Mouse (Mus musculus): Measurements from ENCODE around the gene Rnf39. TPM values are rescaled to one million over a fixed set of nuclear protein-coding genes. Genes with fewer than 3 reads are reported as not detected.

Gene Rnf39
- polyA plus RNA-seq, 1 experiment from 2014 or later: not detected

DNA sequence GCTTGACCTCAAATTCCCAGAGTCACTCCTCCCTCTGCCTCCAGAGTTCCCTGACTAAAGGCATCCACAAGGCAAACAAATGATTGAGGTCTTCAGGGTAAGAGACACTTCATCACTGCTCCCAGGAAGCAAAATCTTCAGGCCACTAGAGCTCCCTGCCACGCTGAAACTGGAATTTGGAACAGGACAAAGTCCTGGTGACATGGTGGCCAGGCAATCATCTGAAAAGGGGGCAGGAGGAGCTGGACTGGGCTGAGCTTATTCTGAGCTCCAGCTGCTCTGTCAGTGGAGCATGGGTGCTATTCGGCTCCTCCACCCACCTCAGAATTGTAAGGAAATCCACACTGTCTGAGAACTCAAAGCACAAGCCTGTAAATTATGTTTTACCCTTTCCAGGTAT is 30.7 kb upstream of the Rnf39 start:
- Histone ChIP-seq H3K4me3 (no peak overlapping the region), H3K27ac (ENCODE audit: poor library complexity, severe bottlenecking) (no peak overlapping the region), H3K9ac (no peak overlapping the region), H3K27me3 (replicated peaks) (peaks cover 4% of the 10 kb centered on the region), H3K4me2 (no peak overlapping the region), H3K9me3 (replicated peaks) (no peaks in the 10 kb centered on the region), H3K36me3 (no peaks in the 10 kb centered on the region), H3K4me1 (replicated peaks) (no peaks in the 10 kb centered on the region)
- ATAC-seq (ENCODE audit: insufficient number of reproducible peaks, low FRiP score): no peak
- WGBS: 67% methylated on average over 2 of the region's 2 CpGs

DNA sequence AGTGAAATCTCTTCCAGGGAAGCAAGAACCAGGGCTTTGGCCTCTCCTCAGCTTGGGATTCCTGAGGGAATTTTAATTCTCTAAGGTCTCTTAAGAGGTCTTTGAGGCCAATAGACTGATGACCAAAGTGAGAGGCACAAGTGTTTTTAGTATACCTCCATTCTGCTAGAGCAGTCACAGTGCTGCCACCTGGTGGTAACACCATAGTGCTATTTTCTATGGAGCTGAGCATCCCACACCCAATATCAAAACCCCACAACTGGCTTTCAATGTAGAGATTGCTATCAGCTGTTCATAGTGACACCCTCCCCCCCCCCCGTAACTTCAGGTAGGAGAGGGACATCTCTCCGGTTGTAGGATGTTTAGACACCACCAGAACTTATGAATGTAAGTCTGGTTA is 28.6 kb upstream of the Rnf39 start:
- Histone ChIP-seq H3K4me3 (no peak overlapping the region), H3K9me3 (replicated peaks) (no peaks in the 10 kb centered on the region), H3K4me2 (no peak overlapping the region), H3K27ac (ENCODE audit: poor library complexity, severe bottlenecking) (no peak overlapping the region), H3K27me3 (replicated peaks) (no peaks in the 10 kb centered on the region; the same call in 1 of the 2 replicates), H3K9ac (no peak overlapping the region), H3K36me3 (no peaks in the 10 kb centered on the region), H3K4me1 (replicated peaks) (no peaks in the 10 kb centered on the region)
- no peak for ATAC-seq (ENCODE audit: insufficient number of reproducible peaks, low FRiP score)
- WGBS: 4% methylated on average over 2 of the region's 2 CpGs

DNA sequence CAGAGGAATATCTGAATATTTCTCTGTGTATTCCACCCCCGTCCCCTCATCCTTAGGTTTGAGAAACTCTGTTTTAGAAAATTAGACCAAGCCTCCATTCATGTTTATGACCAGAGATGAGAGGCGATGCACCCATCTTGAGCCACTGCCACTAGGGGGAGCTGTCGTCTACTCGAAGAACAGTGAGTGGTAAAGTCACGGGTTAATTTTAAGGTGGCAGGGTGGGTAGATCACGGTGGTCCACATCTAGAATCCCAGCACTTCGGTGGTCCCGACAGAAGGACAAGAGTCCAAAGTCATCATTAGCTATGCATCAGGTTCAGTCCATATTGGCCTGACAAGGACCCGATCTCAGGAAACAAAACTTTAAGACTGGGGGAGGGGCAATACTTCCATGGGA is 27.6 kb upstream of the Rnf39 start:
- Histone ChIP-seq H3K36me3 (no peaks in the 10 kb centered on the region), H3K4me1 (replicated peaks) (no peaks in the 10 kb centered on the region), H3K9ac (no peak overlapping the region), H3K27me3 (replicated peaks) (no peaks in the 10 kb centered on the region; the same call in 1 of the 2 replicates), H3K4me3 (no peak overlapping the region), H3K27ac (ENCODE audit: poor library complexity, severe bottlenecking) (no peak overlapping the region), H3K9me3 (replicated peaks) (no peaks in the 10 kb centered on the region), H3K4me2 (no peak overlapping the region)
- 10% methylated on average over 9 of the region's 9 CpGs for WGBS
- ATAC-seq (ENCODE audit: insufficient number of reproducible peaks, low FRiP score): no peak

DNA sequence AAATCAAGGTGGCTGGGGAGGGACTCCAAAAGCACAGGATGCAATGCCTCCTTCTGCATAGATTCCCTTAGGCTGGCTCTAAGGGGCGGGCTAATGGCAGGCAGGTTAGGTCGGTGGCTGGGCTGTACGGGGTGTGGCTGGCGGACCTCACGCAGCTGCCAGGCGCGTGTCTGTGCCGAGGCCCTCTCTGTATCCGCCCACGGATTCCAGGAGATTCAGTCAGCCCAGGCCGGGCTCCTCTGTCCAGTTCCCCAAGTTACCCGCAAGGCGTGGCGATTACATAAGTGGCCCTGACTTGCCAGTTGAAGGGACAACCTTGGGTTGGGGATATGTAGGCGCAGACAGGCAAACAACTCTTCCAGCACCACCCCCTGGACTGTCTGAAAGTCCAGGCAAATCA is 22.5 kb upstream of the Rnf39 start:
- WGBS: 43% methylated on average over 15 of the region's 15 CpGs
- H3K4me1 ChIP-seq (replicated peaks): no peaks in the 10 kb centered on the region
- no peak overlapping the region for H3K4me2 ChIP-seq
- H3K9ac ChIP-seq: no peak overlapping the region
- H3K9me3 ChIP-seq (replicated peaks): no peaks in the 10 kb centered on the region
- no peak overlapping the region for H3K4me3 ChIP-seq
- no peaks in the 10 kb centered on the region for H3K36me3 ChIP-seq
- no peak for ATAC-seq (ENCODE audit: insufficient number of reproducible peaks, low FRiP score)
- H3K27ac ChIP-seq (ENCODE audit: poor library complexity, severe bottlenecking): no peak overlapping the region
- H3K27me3 ChIP-seq (replicated peaks): 0 out of 2 replicates have a peak, but pooled peaks cover 3% of the 10 kb centered on the region

DNA sequence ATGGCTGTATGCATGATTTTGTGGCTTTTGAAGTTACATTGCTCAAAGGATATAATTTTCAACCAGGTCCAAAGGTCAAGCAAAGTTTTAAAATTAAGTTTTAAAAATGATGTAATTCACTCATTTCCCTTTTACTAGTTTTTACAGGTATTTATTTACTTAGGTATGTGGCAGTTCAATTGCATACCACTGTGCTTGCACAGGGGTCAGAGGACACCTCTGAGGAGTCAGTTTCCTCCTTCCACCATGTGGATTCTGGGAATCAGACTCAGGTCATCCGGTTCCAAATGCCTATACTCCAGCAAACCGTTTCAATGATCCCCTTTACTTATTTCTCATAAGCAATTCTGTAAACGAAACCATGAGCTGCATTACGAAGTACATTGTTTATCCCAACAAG is 20.0 kb upstream of the Rnf39 start:
- 85% methylated on average over 4 of the region's 4 CpGs for WGBS
- Histone ChIP-seq H3K27me3 (replicated peaks) (0 out of 2 replicates have a peak, but pooled peaks cover 8% of the 10 kb centered on the region), H3K36me3 (no peaks in the 10 kb centered on the region), H3K9ac (no peak overlapping the region), H3K4me1 (replicated peaks) (no peaks in the 10 kb centered on the region), H3K27ac (ENCODE audit: poor library complexity, severe bottlenecking) (no peak overlapping the region), H3K4me3 (no peak overlapping the region), H3K4me2 (no peak overlapping the region), H3K9me3 (replicated peaks) (no peaks in the 10 kb centered on the region)
- ATAC-seq (ENCODE audit: insufficient number of reproducible peaks, low FRiP score): no peak

DNA sequence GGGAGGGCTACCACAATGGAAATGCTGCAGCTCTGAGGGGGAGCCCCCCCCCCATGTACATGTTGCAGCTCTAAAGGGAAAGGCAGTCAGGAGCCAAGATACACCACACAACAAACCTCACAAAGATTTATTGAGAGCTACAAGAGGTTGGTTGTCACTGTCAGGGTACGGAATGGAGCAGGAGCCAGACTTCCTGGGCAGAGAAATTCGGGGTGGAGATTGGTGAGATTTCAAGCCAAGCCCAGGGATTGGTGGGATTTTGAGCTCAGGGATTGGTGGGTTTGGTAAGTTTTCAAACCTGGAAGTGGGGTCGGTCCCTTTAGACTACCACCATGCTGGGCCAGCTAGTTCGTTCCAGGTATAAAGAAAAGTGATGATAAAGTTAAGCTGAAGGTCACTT is 19.2 kb upstream of the Rnf39 start:
- 59% methylated on average over 4 of the region's 4 CpGs for WGBS
- no peak for ATAC-seq (ENCODE audit: insufficient number of reproducible peaks, low FRiP score)

DNA sequence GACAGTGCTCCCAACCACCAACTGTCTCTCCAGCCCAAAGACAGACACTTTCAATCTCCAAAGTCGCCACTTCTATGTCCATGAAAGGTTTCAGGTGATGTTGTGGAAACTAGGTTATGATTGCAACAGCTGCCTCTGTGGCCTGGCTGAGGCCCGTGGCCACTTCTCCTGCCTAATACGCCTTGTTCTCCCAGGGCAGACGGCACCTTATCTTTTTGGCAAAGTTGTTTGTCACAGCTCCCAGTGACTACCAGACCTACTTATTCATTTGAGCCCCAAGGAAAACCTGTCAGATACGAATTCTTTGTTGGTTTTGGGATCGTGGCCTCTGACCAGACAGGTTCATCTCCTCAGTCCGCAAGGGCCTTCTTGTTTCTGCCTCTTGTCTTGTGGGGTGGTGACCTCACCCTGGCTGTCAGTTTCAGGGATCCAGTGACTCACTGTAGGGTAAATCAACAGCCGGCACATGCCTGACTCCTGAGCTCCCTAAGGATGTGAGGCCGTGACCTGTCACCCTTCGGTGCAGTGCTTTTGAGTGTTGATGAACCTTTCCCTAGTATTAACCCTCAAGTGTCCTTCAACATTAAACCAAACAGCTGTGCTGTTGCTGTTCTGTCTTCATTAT is 15.1 kb upstream of the Rnf39 start:
- Histone ChIP-seq H3K4me2 (no peak overlapping the region), H3K4me3 (no peak overlapping the region), H3K36me3 (no peaks in the 10 kb centered on the region), H3K27me3 (replicated peaks) (0 out of 2 replicates have a peak, but pooled peaks cover 5% of the 10 kb centered on the region), H3K4me1 (replicated peaks) (peaks cover 7% of the 10 kb centered on the region; the same call in 1 of the 2 replicates), H3K9me3 (replicated peaks) (no peaks in the 10 kb centered on the region), H3K27ac (ENCODE audit: poor library complexity, severe bottlenecking) (no peak overlapping the region), H3K9ac (no peak overlapping the region)
- 33% methylated on average over 10 of the region's 10 CpGs for WGBS
- ATAC-seq (ENCODE audit: insufficient number of reproducible peaks, low FRiP score): no peak

More for the DNA sequence above, 19.2 kb upstream of the Rnf39 start:
- Histone ChIP-seq H3K4me1 (replicated peaks) (no peaks in the 10 kb centered on the region), H3K4me2 (no peak overlapping the region), H3K9ac (no peak overlapping the region), H3K9me3 (replicated peaks) (no peaks in the 10 kb centered on the region), H3K27me3 (replicated peaks) (0 out of 2 replicates have a peak, but pooled peaks cover 8% of the 10 kb centered on the region), H3K27ac (ENCODE audit: poor library complexity, severe bottlenecking) (no peak overlapping the region), H3K4me3 (no peak overlapping the region), H3K36me3 (no peaks in the 10 kb centered on the region)

DNA sequence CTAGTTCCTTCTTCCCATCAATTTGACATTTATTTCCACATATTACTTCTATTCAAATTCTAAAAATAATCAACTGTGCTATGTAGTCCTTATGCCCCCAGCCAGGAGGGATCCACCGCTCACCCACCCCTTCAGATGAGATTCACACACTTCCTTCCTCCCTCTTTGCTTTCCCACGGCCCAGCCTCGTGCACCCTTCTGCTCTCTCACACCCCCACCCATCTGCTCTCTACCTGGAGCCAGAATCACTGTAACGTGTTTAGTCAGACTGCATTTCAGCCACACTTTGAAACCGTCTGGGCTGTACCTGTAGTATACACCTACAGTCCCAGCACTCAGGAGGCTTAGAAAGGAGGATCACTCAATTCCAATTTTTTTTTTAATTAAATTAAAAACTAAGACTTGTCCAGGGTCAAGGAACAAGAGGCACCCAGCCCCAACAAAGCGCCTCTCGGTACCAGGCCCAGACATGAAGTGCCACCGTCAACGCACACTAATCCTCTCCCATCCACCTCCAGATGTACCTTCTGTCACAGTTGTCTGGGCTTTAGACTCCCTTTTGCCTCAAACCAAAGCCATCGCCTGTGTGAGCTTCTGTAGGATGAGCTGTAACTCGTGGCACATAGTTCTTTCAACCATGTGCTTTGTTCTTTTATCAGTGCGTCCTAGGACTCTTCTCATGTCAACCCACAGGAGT is 13.3 kb upstream of the Rnf39 start:
- no peak overlapping the region for H3K4me2 ChIP-seq

DNA sequence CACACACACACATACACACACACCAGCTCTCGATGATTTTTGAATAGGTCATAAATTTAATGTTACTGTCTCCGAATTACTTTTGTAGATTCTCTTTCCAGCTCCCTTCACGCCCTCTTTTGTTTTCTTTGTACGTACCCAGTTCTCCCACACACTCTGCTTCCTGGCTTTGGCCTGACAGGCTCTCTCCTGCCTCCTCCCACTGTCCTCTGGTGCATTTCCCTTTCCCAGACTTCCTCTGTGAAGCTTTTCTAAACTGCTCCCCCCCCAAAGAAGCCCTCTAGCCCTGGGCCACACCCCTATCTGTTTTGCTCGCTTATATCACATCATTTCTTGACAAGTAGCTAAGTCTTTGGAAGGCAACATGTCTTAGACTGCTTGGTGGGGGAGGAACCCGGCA is 12.5 kb upstream of the Rnf39 start:
- Histone ChIP-seq H3K36me3 (no peaks in the 10 kb centered on the region), H3K9me3 (replicated peaks) (no peaks in the 10 kb centered on the region), H3K27me3 (replicated peaks) (0 out of 2 replicates have a peak, but pooled peaks cover 5% of the 10 kb centered on the region), H3K4me3 (no peak overlapping the region), H3K4me1 (replicated peaks) (peaks cover 7% of the 10 kb centered on the region; the same call in 1 of the 2 replicates), H3K27ac (ENCODE audit: poor library complexity, severe bottlenecking) (no peak overlapping the region), H3K4me2 (no peak overlapping the region), H3K9ac (no peak overlapping the region)
- 65% methylated on average over 6 of the region's 6 CpGs for WGBS
- ATAC-seq (ENCODE audit: insufficient number of reproducible peaks, low FRiP score): no peak; the same call in 1 of the 2 replicates

More for the DNA sequence above, 13.3 kb upstream of the Rnf39 start:
- 68% methylated on average over 12 of the region's 12 CpGs for WGBS
- Histone ChIP-seq H3K36me3 (no peaks in the 10 kb centered on the region), H3K9ac (no peak overlapping the region), H3K27me3 (replicated peaks) (0 out of 2 replicates have a peak, but pooled peaks cover 5% of the 10 kb centered on the region), H3K4me1 (replicated peaks) (peaks cover 7% of the 10 kb centered on the region; the same call in 1 of the 2 replicates), H3K27ac (ENCODE audit: poor library complexity, severe bottlenecking) (no peak overlapping the region), H3K9me3 (replicated peaks) (no peaks in the 10 kb centered on the region), H3K4me3 (no peak overlapping the region)
- ATAC-seq (ENCODE audit: insufficient number of reproducible peaks, low FRiP score): no peak

DNA sequence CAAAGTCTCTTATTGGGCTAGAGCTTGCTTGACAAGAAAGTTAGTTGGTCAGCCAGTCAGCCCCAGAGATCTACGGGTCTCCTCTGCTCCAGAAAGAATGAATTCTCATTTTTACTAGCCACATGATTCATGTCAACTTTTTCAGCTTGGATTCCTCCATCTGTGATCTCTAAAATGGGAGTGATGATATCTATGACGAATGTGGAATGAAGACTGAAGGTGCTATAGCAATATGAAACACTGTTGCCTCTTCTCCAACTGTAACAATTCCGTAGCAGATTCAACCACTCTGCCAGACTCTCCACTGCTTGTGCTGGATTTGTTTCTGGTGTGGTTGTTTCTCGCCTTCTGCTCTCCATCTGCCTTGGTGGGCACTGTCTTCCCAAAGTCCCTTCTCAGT is 11.6 kb upstream of the Rnf39 start:
- Histone ChIP-seq H3K4me2 (no peak overlapping the region), H3K9me3 (replicated peaks) (no peaks in the 10 kb centered on the region), H3K27me3 (replicated peaks) (0 out of 2 replicates have a peak, but pooled peaks cover under 1% of the 10 kb centered on the region), H3K36me3 (no peaks in the 10 kb centered on the region), H3K9ac (no peak overlapping the region), H3K4me3 (no peak overlapping the region), H3K4me1 (replicated peaks) (peaks cover 7% of the 10 kb centered on the region; the same call in 1 of the 2 replicates), H3K27ac (ENCODE audit: poor library complexity, severe bottlenecking) (no peak overlapping the region)
- no peak for ATAC-seq (ENCODE audit: insufficient number of reproducible peaks, low FRiP score)
- WGBS: 72% methylated on average over 4 of the region's 4 CpGs

DNA sequence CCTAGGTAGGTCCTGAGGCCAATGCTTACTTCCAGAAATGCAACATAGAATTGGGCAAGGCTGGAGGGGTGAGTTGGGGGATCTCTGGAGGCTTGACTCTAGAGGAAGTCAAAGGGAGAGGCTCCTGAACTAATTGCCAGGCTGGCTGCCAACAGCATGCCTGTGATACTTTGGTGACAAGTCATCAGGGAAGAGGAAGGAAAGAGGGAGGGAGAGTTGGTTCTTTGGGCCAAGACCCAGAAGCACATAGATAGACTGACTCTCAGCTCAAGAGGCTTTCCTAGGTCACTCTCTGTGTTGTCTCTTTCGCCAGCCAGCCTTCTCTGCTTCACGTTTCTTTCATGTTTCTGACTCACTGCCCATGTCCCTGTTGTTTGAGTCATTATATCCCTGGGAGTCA is 10.9 kb upstream of the Rnf39 start:
- WGBS: 47% methylated on average over 2 of the region's 2 CpGs
- Histone ChIP-seq H3K4me1 (replicated peaks) (peaks cover 7% of the 10 kb centered on the region; the same call in 1 of the 2 replicates), H3K4me3 (no peak overlapping the region), H3K27ac (ENCODE audit: poor library complexity, severe bottlenecking) (no peak overlapping the region), H3K9me3 (replicated peaks) (no peaks in the 10 kb centered on the region), H3K9ac (no peak overlapping the region), H3K27me3 (replicated peaks) (peaks cover 4% of the 10 kb centered on the region; the same call in 1 of the 2 replicates), H3K36me3 (no peaks in the 10 kb centered on the region), H3K4me2 (no peak overlapping the region)
- ATAC-seq (ENCODE audit: insufficient number of reproducible peaks, low FRiP score): no peak

Data from heart, embryonic 12.5 days (tissue).